Mouse (Mus musculus) heart, adult 8-10 months (tissue): ENCODE results near the gene Prrc2a. TPM values are rescaled to one million over a fixed set of nuclear protein-coding genes. Genes with fewer than 3 reads are reported as not detected.

Experiments used
- DNase-seq: peaks from one replicate; pipeline ENCODE4 v3.0.0; 2022; ENCODE audit warnings: low spot score
- total RNA-seq, 4 experiments: library from RNA; stranded (reverse); gene quantifications; 2 replicates each; pipeline ENCODE4 v1.2.4; 2022

Prrc2a gene
- total RNA-seq, result 100 to 1,000 TPM; 130 to 143 (median 140) TPM

DNA sequence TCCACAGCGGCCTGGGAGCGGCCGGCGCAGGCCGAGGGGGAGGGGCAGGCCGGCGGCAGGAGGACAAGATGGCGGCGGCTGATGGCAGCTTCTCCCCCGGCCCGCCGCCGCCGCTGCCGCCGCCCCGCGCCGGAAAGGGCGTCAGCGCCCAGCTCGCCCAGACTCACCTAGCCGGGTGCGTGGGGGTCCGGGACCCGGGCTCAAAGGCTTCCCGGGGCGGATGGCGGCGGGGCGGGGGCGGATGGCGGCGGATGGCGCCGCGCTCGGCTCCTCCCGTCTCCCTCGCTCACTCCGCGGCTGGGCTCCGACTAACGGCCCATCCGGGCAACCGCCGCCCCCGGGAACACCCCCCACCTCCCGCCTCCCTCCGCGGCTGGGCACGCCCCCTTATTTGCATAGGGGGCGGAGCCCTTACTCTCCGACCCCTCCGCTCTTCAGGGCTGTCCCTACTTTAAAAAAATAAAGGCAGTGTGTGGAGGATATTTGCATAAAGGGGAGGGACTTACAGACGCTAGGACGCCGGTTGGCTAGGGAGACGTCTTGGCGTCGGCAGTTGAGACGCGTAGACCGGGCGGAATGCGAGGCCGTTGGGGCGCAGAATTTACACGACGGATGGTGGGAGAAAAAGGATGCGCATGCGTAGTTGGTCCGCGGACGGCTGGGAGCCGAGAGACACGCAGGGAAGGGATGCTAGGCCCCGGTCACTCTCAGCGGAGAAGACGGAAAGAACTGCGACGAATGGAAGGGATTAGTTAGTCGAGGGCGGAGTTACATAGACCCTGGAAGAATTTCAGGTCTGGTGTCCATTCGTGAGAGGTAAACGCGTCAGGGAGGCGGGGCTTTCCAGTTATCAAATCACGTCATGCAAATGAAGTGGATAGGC is at the start of gene Prrc2a:
Gene Prrc2a (minus strand): TSS at position 330 of the 883 bp plus-strand sequence.
- peak; percentile 98 for DNase-seq

DNA sequence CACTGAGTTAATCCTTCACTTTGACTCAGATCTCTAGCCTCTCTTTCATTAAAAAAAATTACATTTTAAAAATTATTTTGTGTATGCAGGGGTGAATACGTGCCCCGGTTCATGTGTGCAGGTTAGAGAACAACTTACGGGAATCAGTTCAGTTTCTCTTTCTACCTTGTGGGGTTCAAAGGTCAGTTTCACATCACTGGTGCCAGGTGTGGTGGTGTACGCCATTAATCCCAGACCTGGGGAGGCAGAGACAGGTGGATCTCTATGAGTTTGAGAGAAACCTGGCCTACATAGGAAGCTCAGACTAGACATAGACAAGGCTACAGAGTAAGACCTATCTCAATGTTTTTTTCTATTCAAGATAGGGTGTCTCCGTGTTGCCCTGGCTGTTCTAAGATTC is 48.4 kb upstream of the Prrc2a start:
- DNase-seq, result no peak

DNA sequence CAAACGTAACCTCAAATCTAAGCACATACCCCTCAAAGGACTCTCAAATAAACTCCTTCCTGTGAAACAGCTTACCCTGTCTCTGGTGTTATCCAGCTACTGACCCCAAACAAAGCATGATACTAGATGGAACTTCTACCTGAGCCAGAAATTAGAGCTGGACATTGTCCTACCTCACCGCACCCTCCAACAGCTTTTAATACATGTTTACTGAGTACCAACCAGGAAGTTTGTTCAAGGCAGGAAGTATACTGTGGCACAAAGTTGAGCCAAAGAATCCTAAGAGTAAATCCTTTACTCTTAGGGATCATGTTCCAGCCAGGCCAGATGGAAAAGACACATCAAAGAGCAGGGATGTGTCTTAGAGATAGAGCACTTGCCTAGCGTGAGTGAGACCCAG is 45.9 kb upstream of the Prrc2a start:
- DNase-seq, result no peak

DNA sequence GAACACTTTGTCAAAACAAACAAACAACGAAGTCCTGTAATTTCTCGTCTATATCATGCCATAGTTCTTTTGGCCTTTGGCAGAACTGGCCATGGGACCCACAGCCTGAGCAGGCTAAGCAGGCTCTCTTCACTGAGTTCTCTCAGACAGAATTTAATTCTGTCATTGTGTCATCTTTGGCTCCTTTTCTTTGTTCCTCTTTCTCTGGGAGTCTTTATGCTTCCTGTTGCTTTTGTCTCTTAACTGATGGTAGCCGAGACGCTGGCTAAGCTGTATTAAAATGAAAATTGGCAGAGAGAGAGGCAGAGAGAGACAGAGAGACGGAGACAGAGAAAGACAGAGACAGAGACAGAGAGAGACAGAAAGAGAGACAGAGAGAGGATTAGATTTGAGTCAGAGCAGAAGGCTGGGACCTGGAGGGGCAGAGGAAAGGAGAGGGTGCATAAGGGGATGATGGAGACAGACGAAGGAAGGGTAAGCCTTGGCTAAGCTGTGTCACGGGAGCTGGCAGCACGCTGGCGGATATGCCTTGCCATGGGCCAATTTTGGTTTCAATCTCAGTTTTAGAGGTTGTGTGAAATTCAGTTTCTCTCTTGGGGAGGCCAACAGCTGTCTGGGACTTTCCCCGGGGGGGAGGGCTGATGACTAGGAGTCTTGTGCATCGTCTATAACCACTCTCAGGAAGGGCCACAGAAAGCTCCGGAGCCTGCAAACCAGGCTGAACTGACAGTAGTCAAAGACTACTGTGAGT is 45.3 kb upstream of the Prrc2a start:
- no peak for DNase-seq

DNA sequence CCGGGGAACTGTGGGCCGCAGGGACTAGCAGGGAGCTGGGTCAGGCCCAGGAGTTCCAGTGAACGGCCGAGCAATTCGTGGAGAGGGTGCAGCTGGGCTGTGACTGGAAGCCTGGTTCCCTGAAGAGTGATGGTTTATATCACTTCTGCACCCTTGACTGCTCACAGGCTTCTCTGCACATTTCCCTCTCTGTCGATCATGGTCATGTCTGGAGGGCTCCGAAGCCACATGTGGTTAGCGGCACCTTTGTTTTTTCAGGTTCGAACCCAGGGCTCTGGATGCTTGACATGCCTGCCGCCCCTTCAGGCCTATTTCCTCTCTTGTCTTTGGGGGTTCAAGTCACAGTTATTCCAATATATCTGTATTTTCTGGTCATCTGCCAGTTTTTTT is 40.7 kb upstream of the Prrc2a start:
- no peak for DNase-seq

DNA sequence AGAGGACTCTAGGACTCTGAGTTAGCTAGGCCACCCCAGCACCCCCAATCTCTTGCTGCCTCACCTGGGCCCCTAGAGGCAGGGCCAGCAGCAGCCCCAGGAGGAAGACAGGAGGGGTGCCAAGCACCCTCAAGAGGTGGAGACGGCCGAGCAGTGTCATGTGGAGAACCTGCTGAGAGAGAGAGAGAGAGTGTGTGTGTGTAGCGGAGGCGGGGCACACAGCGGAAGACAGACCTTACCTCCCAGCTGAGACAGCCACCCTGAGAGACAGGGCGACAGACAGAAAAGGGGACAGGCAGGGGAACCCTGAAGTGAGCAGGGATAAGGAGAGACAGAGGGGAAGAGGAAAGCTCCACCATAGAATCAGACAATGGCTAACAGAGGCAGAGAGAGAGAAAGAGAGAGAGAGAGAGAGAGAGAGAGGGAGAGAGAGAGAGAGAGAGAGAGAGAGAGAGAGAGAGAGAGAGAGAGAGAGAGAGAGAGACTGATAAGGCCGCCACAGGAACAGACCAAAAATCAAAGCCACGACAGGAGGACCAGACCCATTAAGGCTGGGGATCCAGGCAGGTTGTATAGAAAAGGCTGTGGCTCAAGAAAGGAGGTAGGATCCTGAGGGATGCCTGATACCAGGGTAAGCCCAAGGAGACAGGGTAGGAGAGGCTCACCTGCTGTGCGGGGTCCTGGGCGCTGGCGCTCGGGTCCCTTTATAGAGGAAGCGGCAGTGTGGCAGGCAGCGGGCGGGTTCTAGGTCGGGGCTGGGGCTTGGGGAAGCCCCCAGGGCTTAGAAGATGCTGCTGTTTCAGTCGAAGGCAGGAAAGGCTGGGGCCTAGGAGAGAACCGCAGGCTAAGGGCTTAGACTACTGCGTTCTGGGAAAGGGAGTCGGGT is 40.0 kb upstream of the Prrc2a start, which contains the start of gene Lta:
Gene Lta (minus strand): TSS at position 858 of the 886 bp plus-strand sequence.
- DNase-seq, result no peak

DNA sequence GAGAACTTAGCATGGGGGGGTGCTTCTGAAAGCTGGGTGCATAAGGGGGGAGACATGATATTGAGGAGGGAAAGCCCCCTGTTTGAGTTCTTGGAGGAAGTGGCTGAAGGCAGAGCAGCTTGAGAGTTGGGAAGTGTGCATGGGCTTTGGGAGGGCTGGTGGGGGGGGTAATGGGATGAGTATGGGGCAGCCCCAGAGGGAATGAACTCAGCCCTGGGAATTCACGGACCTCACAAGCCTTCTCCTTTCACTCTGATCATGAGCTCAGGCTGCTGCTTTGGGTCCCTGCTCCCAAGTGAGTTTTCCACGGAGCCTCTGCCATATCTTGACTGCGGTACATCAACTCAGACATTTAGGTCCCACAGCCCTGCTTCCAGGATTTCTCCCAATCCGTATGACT is 37.7 kb upstream of the Prrc2a start:
- no peak for DNase-seq

DNA sequence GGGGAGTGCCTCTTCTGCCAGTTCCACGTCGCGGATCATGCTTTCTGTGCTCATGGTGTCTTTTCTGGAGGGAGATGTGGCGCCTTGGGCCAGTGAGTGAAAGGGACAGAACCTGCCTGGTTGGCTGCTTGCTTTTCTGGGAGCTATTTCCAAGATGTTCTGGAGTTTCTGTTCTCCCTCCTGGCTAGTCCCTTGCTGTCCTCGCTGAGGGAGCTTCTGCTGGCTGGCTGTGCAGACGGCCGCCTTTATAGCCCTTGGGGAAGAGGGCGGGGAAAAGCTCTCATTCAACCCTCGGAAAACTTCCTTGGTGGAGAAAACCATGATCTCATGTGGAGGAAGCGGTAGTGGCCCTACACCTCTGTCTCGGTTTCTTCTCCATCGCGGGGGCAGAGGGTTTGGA is 37.1 kb upstream of the Prrc2a start, which contains the start of gene Tnf:
Gene Tnf (minus strand): TSS at position 221 of the 400 bp plus-strand sequence.
- DNase-seq, result peak; percentile 84

DNA sequence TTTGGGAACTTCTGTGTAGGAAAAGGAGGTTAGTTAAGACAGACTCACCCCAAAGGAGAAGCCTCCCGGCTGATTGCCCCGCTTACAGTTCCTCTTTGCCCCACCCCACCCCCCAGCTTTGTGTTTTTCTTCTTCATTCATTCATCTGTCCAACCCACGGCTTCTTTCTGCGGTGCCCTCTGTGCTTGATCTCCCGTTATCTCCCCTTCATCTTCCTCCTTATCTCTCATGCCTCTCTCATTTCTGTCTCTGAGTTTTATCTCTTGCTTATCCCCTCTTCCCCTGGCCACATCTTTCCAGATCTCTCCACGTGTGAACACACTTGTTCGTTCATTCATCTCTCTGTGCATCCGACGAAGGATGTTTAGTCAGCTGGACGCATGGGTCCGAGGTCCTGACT is 36.4 kb upstream of the Prrc2a start:
- DNase-seq, result no peak

DNA sequence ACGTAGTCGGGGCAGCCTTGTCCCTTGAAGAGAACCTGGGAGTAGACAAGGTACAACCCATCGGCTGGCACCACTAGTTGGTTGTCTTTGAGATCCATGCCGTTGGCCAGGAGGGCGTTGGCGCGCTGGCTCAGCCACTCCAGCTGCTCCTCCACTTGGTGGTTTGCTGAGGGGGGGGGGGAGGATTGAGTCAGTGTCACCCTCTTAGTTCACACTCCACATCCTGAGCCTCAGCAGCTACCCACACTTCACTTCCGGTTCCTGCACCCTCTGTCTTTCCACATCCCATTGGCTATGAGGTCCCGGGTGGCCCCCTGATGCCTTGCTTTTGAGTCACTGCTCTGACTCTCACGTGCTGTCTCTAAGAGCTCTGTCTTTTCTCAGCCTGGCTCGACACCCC is 35.7 kb upstream of the Prrc2a start:
- DNase-seq, result no peak

DNA sequence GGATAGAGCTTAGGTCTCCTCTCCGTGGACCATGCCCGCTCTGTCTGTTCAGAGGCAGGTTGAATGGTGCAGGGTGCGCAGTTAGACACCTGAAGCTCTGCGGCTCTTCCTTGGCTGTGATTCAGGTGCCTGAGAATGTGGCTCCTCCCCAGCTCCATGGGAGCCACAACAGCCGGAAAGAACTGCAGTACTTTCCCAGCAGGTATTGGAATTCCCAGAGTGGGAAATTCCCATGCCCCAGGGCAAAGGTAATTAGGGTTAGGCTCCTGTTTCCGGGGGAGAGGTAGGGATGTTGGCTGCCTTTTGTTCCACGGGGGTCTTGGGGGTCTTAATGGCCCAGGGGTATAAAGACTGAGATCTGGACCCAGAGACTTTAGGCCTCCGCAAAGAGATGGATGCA is 34.2 kb upstream of the Prrc2a start:
- DNase-seq, result no peak

DNA sequence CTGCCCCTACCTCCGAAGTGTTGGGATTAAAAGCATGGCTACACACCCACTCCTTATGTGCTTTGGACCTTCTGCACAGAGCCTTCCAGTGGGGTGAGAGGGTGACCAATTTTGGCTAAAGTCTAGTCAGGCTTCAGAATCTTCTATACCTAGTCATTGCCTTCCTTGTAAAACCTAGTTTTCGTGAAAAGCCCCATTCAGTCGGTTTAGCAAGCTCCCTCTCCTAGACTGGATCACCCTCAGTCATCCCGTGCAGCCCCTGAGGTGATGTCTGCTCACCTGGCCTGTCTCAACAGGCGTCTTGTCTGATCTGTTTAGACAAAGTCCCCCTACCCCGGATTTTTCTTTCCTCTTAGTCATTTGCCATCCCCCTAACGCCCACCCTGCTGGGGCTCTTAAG is 33.3 kb upstream of the Prrc2a start:
- no peak for DNase-seq

DNA sequence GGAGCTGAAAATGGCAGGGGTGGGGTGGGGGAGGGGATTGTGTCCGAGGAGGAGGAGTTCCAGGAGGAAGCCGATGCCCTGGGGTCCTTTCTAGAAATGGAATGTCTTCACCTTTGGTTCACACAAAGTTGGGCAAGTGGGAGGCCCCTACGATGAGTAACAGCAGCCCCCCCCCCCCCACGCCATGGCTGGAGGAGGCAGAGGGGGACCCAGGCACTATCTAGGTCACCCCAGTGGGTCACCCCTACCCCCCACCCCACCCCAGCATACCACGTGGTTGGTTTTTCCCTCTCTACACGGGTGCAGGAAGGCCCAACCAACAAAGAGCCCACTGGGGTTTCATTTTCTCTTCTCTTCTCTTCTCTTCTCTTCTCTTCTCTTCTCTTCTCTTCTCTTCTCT is 32.4 kb upstream of the Prrc2a start:
- DNase-seq, result no peak

DNA sequence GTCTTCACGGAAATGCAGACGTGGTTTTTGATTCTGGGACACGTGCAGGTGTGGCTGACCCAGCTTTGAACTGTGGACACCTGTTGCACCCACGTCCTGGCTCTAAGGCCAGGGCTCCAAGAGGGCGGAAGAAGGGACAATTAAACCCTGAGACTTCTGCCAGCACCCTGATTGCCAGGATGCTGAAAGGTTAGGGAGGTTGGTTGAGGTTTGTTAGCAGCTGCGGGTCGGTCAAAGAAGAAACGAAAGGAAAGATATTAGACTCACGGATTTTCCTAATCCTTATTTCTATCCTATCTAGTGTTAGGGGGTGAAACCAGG is 31.6 kb upstream of the Prrc2a start:
- no peak for DNase-seq

DNA sequence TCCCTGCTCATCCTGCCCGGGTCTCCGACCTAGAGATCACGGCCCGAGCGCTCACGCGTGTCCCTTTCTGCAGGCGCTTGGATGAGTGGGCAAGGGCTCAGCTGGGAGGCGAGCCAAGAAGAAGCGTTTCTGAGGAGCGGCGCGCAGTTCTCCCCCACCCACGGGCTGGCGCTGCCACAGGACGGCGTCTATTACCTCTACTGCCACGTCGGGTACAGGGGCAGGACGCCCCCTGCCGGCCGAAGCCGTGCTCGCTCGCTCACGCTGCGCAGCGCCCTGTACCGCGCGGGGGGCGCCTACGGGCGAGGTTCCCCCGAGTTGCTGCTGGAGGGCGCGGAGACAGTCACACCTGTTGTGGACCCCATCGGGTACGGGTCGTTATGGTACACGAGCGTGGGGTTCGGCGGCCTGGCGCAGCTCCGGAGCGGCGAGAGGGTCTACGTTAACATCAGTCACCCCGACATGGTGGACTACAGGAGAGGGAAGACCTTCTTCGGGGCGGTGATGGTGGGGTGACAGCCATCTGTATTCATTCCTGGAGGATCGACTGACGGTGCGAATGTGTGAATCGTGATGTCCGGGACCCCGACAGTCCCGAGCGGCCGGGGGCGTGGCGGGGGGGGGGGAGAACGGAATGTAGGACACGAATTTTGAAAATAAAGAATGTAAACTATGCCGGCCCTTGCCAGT is 31.1 kb upstream of the Prrc2a start:
- no peak for DNase-seq

DNA sequence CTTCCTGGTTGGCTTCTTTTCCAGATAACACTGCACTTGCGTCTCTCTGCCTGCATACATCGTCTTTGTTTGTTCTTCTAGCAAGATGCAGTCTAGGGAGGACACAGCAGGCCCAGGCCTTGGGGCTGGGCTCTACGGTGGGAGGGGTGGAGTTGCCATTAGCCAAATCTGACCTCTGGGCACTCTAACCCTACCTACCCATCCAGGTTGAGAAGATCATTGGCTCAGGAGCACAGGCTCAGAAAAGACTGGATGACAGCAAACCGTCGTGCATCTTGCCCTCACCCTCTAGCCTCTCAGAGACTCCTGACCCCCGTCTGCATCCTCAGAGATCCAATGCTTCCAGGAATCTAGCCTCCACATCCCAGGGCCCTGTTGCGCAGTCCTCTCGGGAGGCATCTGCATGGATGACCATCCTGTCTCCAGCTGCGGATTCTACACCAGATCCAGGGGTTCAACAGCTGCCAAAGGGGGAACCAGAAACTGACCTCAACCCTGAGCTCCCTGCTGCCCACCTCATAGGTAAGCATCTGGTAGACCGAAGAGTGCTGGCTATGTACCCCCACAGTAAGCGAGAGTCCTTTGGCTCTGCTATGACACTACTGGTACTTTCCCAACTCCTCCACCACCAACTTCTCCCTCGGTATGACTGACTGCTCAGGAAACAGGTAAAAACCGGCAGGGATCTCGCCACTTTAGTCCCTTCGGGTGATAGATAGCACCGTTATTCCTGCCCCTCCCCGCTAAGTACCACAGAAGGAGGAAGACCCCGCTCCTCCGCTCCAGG is 30.3 kb upstream of the Prrc2a start:
- DNase-seq, result no peak

DNA sequence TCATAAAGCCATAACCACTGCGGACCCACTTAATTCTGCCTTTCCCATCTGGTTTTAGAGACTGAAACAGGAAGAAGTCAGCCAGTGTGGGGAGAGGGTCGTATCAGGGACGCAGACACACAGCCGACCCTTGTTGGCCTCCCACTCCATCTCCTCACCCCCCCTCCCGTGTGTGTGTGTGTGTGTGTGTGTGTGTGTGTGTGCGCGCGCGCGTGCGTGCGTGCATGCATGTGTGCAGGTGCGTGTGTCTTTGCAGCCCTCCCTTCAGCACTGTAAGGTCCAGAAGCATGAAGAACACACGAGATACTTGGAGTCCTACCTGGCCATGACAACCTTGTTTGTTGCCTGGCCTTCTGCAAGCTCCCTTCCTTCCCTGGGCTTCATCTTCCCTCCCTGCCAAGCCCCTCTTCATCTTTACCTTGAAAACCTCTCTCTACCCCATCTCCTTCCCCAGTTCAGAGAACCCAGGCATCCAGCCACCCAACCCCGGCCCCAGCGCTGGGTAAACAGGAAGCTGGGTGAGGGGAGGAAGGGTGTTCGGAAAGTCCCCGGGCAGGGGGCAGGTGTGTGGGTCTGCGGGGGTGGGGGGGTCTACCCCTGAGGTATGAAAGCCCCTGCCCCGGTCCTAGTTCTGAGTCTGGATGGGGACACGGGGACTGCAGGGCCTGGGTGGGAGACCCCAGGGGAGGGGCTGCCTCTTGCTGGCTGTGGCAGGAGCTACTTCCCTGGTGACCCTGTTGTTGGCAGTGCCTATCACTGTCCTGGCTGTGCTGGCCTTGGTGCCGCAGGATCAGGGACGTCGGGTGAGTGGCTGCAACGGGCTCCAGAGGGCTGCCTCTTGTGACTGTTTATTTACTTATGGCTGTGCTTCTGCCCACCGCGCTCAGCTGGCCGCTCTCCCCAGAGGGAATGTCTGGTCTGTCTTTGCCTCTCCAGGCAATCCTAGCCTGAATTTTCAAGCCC is 29.5 kb upstream of the Prrc2a start, which contains the start of gene Ltb:
Gene Ltb (plus strand): TSS at position 559 of the 963 bp plus-strand sequence.
- DNase-seq, result no peak

DNA sequence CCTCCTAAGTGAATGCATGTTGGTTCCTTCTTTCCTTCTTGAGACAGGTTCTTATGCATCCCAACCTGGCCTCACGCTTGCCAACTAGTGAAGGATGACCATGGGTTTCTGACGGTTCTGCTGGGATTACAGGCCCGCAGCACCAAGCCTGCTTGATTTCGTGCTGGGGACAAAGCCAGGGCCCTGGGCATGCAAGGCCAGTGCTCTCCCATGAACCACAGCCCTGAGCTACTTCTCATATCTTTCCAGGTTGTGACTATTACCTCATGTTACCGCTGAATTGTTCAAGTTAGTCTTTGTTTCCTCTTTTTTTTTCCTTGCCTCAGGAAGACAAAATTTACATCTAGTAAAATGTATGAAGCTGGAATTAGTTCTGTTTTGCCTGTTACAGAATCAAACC is 28.2 kb upstream of the Prrc2a start:
- DNase-seq, result no peak

DNA sequence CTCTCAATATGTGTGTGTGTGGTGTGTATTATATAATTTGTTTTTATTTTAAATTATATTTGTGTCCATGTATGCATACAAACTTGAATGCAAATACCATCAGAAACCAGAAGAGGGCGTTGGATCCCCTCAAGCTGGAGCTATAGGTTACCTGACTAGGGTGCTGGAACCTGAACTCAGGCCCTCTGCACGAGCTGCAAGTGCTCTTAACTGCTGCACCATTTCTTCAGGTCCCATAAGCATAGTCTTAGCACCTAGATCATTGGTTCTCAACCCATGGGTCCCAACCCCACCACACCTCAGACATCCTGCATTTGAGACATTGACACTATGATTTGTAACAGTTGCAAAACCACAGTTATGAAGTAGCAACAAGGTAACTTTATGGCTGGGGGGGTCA is 27.0 kb upstream of the Prrc2a start:
- DNase-seq, result no peak
